In the genomic region with DNA sequence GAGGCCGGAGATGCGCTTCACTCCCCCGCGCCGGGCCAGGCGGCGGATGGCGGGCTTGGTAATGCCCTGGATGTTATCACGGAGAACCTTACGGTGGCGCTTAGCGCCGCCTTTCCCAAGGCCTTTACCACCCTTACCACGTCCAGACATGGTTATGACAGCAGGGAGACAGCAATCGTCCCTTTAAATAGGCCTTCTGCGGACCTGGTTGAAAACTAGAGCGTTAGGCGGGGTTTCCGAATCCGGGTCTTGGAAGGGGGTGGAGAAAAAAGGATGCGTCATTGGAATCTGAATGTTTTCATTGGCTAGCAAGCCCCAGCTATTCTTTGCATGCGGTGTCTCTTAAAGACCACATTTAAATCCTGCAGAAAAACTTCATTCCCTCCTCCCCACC, we compare ENCODE assay signal across 8 mouse cellular contexts. TPM values are rescaled to one million over a fixed set of nuclear protein-coding genes. Genes with fewer than 3 reads are reported as not detected.
A peak's percentile ranks its signal among the peaks of the same experiment; 100 is the strongest.
DNase-seq lines count a peak whose midpoint lies in the region; ATAC-seq lines count a peak whose summit lies in the region.

A gene (minus strand): TSS at position 155 of the 394 bp plus-strand sequence.

- H3K36me3 ChIP-seq in hindbrain, embryonic 14.5 days (replicated peaks; ENCODE audit: control insufficient read depth, insufficient read depth): no peaks in the 10 kb centered on the region

- H3K27ac ChIP-seq in hindbrain, embryonic 14.5 days: peak within 1 kb of the TSS; percentile 90

- WGBS in hindbrain, embryonic 14.5 days: 0% methylated on average over 22 of the region's 22 CpGs

- H3K27me3 ChIP-seq in hindbrain, embryonic 14.5 days (ENCODE audit: control insufficient read depth, insufficient read depth, low read length): no peaks in the 10 kb centered on the region

- H3K4me2 ChIP-seq in hindbrain, embryonic 14.5 days (replicated peaks): peak within 1 kb of the TSS; percentile 72

- H3K4me1 ChIP-seq in hindbrain, embryonic 14.5 days (replicated peaks; ENCODE audit: control insufficient read depth, insufficient read depth, low read length): no peaks in the 10 kb centered on the region; the same call in 1 of the 2 replicates

- DNase-seq in R1 (ENCODE audit: low read depth, low spot score): peak; percentile 98
- peak; percentile 97 to 98 for DNase-seq in cerebellum, postnatal 25 days
- peak; percentile 99 for DNase-seq in frontal cortex, postnatal 25 days (ENCODE audit: low spot score in 2 of 2)
- peak; percentile 100 for DNase-seq in hindbrain, embryonic 14.5 days (ENCODE audit: low spot score)
- DNase-seq in layer of hippocampus, postnatal 36 days: peak; percentile 99 to 100
- peak; percentile 99 for DNase-seq in lung, postnatal 36 days
- peak; percentile 100 for DNase-seq in retina, postnatal 1 day
- peak; percentile 99 for DNase-seq in urinary bladder, adult 18-20 months (ENCODE audit: low spot score in 2 of 2)

- peak within 1 kb of the TSS; percentile 44 for H3K4me3 ChIP-seq in hindbrain, embryonic 14.5 days (replicated peaks; ENCODE audit: low read length)

- peak within 1 kb of the TSS; percentile 62 for H3K9ac ChIP-seq in hindbrain, embryonic 14.5 days

- H3K9me3 ChIP-seq in hindbrain, embryonic 14.5 days (ENCODE audit: control insufficient read depth, low read length): no peaks in the 10 kb centered on the region

- peak; percentile 97 for ATAC-seq in hindbrain, embryonic 14.5 days (ENCODE audit: low FRiP score)

RNA-seq across cellular contexts. Expression of the gene that starts here (rescaled TPM):
- polyA plus RNA-seq in hindbrain, embryonic 14.5 days (2014; fragmentation: Nextera tagmentation; extraction: Ambion mirVana): 3.0 and 3.5 TPM in 2 replicates
- total RNA-seq in layer of hippocampus, postnatal 36 days (2021): 10 to 100 TPM; 95.4 to 98.7 TPM

Comparison
In these comparisons a context has a peak if more than half of its experiments do, and no peak if none do; other contexts are left out.
1. Peak in every context shown above with its lines: DNase-seq, ATAC-seq, H3K4me3 ChIP-seq and H3K27ac ChIP-seq.